Mouse (Mus musculus): Measurements from ENCODE around the gene Hdac7.

The Hdac7 gene

DNA sequence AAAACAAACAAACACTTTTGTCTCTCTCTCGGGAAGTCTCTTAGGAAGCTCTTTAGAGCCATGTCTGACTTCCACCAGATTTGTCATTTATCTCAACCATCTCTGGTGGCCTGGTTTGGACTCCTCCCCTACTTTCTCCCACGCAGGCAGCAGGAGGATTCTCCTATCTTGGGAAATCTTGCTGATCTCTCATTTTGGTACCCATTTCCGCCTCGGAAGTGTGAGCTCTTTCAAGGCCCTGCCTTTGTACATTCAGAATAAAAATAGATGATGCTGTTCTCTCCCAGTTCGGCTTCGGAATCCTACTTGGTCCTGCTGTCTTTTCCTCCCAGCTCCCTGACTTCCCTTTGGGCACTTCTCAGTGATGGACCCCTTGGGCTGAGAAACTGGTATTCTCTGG, 10.2 kb upstream of the Hdac7 start:
- 29% methylated on average over 6 of the region's 6 CpGs for WGBS

DNA sequence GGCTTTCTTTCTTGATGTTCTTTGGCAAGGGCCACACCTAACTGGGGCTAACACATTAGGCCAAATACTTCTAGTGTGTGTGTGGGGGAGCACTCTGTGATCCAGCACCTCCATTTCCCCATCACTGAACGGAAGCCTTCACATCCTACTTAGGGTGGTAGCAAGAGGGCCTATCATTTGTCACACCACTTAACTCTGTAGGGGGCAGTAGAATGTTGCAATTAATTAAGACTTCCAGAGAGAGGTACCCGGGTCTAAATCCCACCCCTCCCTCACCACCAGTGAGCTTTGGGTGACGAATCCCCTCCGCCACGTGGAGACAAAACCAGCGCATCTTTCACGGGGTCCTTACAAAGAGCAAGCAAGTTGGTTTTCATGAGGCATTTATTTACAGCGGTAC, 9.8 kb upstream of the Hdac7 start:
- WGBS = 52% methylated on average over 8 of the region's 8 CpGs

DNA sequence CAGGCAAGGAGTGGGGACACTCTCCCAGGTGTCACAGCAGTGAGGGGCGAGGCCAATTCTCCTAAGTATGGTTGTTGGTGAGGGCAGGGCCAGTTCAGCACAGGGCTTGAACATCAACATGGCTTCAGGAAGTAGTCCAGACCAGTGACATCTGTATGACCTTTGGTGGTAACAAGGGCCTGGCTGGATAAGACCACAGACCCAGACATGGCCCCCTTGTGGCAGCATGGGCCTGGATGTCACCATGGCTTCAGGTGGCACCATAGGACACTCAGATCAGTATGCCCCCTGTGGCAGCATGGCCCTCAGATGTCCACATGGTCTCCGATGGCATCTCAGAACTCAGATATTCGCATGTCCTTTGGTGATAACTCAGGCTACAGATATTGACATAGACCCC, 8.0 kb upstream of the Hdac7 start:
- 94% methylated on average over 3 of the region's 3 CpGs for WGBS

GRCm38 (mm10) chr15:97851011-97851410, 6.7 kb upstream of the Hdac7 start:
- 81% methylated on average over 5 of the region's 5 CpGs for WGBS

- WGBS = 28% methylated on average over 2 of the region's 2 CpGs
Measured at GRCm38 (mm10) chr15:97850441-97850840, 6.1 kb upstream of the Hdac7 start.

GRCm38 (mm10) chr15:97849116-97849911, 5.0 kb upstream of the Hdac7 start:
- WGBS = 9% methylated on average over 19 of the region's 19 CpGs

- whole genome bisulfite sequencing = 98% methylated on average over 2 of the region's 2 CpGs
Measured at GRCm38 (mm10) chr15:97847866-97848265, 3.6 kb upstream of the Hdac7 start.

GRCm38 (mm10) chr15:97847285-97847684, 3.0 kb upstream of the Hdac7 start:
- 91% methylated on average over 4 of the region's 4 CpGs for WGBS

DNA sequence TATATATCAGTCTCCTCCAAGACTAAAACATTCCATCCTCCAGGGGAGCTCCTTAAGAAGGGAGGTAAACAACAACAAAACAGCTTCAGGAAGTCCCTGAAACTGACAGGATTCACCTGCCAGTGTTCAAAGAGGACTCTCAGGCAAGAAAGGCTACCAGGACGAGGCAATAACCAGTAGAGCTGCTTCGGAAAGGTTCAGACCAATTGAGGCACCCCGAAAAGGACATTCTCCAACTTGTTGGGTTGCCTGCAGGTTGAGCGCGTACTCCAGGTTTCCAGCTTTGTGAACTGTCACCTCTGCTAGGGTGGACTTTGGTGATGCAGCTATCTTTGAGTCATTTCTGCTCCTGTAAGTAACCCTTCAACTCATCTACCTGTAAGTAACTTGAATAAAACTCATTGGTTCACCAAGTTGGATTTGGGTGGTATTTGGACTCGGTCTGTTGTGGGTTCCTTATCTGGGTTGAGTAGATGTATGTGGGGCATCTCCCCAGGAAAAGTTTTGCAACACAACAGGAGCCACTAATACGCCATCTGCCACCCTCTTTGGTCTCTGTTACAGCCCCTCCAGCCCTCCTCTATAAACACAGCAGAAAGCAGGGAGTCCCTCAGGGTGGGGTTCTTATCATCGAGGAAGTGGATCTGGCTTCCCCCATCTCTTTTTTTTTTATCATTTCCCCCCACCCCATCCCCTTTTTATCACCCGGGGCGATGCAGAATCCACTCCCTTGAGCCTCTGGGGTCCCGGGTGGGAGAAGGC, 2.0 kb upstream of the Hdac7 start:
- 93% methylated on average over 11 of the region's 11 CpGs for WGBS

DNA sequence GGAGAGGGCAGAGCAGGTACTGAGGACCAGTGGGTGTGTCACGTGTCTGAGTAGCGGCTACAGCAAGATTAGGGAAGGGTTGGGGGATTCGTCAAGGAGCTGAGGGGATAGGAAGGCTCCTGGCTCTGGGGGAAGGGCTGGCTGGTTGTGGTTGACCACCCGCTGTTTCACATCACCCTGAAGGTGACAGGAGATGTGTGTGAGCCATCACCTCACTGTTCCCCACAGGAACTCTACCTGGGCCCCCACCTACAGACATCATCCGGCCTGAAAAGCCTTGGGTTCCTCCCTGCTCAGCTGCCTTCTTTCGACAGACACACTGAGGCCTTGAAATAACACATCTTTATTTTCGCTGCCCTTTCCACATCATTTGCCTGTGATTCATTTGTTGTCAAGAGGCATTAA, 1.1 kb downstream of the Hdac7 start:
- WGBS = 92% methylated on average over 7 of the region's 7 CpGs

DNA sequence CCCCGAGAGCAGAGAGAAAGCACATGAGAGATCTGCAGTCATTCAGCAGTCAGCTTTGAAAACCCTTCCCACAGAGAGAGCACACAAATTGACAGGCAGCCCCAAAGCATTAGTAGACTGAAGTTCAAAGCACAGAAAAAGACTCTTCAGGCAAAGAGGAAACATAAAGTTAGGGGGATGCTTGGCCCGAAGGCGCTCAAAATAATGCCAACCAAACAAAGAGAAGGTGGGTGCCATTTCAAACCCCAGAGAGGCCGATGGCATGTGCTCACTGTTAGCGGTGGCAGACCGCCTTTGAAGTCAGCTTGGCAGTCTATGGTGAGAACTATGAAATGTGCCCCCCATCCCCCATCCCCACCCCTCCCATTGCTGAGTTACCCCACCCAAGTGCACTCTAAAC, 2.2 kb downstream of the Hdac7 start:
- 90% methylated on average over 6 of the region's 6 CpGs for WGBS

DNA sequence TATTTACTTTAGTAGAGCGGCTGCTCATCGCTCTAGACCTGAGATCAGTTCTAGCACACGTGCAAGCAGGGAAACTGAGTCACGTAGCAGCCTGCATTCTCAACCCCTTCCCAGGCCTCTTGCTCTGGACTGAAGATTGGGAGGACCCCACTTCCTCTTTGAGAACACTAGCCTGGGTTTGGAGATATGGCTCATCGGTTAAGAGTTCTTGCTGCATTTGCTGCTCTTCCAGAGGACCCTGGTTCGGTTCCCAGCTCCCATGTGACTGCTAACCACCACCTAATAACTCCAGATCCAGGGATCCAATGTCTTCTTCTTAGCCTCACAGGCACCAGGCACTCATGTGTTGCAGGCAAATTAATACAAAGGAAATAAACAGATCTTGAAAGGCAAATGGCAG, 2.9 kb downstream of the Hdac7 start:
- WGBS = 96% methylated on average over 6 of the region's 6 CpGs

DNA sequence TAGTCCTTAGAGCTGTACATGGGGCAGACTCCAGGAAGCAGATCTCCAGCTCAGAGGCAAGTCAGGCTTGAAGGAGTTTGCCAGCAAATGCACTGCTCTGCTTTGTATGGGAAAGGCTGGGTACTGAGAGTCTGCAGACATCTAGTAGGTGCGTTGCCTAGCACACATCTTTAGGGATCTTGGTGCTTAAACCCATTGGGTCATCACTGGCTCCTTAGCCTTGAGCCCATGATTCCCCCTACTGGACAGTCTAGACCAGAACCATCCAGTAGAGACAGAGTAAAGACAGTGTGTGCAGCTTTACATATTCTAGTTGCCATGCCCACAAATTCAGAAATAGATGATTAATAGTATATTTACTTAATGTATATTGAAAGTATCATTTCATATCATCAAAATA, 3.5 kb downstream of the Hdac7 start:
- WGBS = 65% methylated on average over 1 of the region's 1 CpGs

GRCm38 (mm10) chr15:97839991-97840455, 4.3 kb downstream of the Hdac7 start:
- 64% methylated on average over 3 of the region's 3 CpGs for WGBS

GRCm38 (mm10) chr15:97839473-97839872, 4.8 kb downstream of the Hdac7 start:
- WGBS = 85% methylated on average over 4 of the region's 4 CpGs

DNA sequence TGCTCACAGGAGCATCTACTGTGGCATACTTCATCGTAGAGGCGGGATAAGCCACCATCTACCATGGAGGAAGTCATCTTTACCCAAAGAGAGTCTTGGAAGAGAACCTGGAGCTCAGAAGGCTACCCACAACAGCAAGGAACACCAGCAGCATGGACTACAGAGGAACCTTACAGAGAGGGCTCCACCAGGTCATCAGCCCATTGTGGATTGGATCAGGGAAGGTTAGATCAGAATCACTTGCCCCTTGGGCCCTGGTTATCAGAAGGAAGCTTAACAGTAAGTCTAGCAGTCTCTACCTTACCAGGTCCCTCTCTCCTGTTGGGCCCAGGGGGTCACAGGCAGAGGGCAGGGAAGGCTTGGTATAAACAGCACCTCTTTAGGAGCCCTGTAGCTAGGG, 5.3 kb downstream of the Hdac7 start:
- WGBS = 100% methylated on average over 2 of the region's 2 CpGs

- WGBS = 92% methylated on average over 4 of the region's 4 CpGs
Measured at GRCm38 (mm10) chr15:97838395-97838794, 5.9 kb downstream of the Hdac7 start.

DNA sequence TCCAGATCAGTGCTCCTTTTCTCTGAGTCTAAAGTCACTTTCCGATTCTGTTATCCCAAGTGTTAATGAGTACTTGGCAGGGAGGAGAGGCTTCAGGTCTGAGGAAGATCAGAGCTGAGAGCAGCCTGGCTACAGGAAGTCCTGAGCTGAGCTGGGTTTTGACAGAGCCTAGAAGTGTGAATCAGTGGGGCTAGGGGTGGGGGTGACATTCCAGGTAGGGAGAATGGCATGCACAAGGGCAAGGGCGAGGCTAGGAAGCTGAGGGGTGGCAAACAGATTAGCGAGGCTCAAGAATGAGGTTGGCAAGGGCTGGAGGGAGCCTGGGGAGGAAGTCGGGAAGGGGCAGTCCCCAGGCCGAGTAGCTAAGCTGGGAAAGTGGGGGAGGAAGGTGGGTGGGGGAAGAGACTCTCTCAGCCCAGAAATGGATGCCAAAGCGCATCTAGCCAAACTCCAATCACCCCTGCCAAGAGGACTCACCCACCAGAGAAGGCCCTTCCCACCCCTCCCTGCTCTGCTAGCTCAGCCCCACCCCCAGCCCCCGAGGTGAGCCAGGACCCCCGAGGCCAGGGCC, 6.7 kb downstream of the Hdac7 start:
- WGBS = 17% methylated on average over 8 of the region's 8 CpGs

DNA sequence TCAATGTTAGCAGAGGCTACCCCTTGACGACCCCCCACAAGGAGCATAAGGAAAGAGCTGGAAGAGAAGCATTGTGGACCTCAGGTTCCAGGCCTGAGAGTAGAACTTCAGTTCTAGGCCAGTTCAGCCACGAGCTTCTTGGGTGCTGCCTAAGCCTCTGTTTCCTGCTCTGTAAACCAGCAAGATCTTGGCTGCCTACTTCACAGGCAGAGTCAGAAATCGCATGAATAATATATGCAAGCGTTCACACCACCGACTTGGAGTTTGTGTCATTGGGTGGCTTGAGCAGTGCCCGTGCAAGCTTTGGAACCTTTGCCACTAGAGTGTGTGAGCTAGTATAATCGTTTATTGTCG, 7.4 kb downstream of the Hdac7 start:
- 33% methylated on average over 8 of the region's 8 CpGs for WGBS

DNA sequence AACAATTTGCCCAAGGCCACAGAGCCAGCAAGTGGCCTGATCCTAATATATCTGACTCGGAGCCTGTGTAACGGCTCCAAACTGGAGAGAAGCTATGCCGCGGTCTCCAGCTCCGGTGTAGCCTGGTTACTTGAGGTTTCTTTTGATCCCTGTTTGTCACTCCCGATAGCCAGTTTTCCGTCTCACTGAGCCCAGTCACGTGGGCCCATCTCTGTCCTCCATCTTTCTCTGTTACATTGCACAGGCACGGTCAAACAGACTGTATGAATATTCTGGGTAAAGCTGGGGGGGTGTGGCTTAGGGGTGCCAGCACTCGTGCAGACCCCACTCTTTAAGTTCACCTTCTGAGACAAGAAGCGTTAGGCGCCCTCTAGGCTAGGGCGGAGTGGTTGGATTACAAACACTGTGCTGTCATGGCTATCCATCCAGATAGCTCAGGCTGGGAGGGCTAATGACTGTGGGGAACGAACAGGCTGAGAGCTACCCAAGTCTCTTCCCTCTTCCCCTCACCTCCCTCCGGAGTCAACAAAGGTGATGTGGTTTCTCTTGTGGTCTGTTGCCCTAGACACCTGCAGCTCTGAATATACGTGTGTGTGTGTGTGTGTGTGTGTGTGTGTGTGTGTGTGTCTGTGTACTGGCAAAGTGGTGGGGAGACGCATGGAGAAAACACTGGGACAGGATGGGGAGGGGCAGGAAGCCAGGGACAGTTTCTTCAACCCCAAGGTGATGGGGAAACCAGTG, 8.0 kb downstream of the Hdac7 start:
- WGBS = 66% methylated on average over 17 of the region's 17 CpGs

- WGBS = 83% methylated on average over 9 of the region's 9 CpGs
Measured at GRCm38 (mm10) chr15:97832764-97833479, 11.4 kb downstream of the Hdac7 start.
